Mouse (Mus musculus) lung, postnatal 4 days (tissue): ENCODE results near the gene Ccp110.

ENCODE experiments used
- DNase-seq, 2 experiments: peaks; one replicate each; pipeline ENCODE4 v3.0.0; 2021

Gene Ccp110

DNA sequence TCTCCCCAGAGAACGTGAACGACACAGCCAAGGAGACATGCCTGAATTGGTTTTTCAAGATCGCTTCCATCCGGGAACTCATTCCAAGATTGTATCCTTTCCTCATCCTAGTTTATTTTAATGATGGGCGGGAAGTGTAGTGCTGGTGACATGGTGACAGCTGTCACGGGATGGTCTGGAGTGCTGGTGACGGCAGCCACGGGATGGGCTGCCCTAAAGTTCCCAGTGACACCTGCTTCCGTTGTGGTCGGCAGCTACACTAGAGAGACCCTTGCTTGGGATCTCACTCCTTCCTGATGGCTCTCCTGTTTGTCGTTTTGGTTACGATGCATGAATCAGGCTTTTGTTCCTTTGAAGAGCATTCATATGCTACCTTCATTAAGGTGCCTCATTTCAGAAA is 60.7 kb downstream of the Ccp110 start:
- no peak for DNase-seq

DNA sequence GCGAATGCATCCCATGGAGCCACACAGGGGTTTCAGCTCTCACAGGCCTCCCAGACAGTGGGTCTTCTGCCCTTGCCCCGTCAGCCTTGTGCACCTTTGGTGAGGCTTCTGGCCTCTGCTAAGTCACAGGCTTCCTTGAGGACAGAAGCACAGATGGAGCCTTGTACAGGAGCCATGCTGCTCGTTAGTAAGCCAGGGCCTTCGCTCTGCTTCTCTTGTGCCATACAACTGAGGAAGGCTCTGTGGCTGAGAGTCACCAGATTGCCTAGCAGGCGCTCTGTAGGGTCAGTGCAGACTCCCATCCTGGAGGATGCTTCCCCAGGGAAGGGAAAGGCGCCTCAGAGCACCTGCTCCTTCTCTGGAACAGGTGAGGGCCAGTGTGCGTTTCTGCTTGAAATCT is 63.6 kb downstream of the Ccp110 start:
- DNase-seq = no peak

DNA sequence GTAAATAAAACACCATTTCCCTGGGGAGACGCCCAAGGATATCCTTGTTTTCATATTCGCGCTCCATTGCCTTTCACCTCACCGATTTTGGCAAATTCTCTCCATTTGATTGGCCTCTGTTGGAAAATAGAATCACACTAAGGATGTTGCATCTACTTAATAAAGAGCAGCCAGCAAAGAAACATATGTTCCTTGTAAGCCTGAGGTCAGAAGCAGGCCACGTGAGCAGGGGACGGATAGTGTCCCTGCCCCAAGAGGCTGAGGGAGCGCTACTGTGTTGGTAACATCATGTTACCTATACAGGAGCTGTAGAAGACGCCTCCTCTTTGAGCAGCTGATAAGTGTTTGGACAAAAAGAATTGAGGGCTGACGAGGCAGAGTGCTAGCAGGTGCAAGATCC is 64.1 kb downstream of the Ccp110 start:
- no peak for DNase-seq

DNA sequence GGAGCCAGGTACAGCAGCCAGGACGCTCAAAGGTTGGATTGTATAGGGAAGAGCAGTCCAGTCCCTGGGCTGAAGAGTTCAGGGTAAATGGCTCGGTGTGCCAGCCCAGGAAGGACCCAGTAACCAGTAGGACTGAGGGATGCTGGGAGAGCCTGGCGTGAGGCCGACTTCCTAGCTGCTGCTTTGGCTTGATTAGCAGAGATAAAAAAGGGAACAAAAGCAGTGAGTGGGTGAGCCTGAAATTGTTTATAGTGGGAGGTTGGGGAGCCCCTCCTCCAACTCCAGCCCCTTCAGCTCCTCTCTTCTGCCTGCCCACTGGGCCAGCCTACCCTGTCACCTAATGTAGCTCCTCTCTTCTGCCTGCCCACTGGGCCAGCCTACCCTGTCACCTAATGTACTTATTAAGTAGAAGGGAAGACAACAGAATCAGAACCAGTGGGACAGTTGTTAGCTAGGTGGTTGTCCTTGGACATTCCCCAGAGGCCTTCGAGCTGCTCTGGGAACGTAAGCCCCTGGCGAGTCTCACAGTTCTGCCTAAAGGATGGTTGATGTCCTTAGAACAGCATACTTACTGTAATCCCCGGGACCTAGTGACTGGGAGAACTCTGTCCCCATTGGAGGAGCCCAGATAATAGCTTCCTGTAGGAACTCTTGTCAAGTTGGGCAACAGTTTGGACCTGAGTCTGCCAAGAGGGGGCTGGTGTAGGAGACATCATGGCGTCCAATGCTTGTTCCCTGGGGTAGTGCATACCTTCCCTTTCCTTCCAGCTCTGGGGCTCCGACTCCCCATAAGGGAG is 65.4 kb downstream of the Ccp110 start:
- peak; percentile 54 to 80 for DNase-seq

DNA sequence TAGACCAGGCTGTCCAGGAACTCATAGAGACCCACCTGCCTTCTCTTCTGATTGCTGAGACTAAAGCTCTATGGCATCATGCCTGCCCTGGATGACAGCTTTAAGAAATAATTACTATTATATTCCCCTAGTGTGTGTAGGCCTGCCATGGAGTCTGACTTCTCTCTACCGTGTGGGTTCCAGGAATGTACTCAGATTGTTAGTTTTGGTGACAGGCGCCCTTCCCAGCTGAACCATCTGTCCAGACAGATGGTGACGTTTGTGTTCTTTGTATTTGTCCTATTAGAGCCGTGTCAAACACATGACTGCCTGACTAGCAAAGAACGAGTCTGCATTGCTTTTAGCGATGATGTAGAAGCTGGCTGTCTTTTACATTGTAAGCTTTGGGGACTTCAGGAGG is 66.2 kb downstream of the Ccp110 start:
- DNase-seq = no peak

DNA sequence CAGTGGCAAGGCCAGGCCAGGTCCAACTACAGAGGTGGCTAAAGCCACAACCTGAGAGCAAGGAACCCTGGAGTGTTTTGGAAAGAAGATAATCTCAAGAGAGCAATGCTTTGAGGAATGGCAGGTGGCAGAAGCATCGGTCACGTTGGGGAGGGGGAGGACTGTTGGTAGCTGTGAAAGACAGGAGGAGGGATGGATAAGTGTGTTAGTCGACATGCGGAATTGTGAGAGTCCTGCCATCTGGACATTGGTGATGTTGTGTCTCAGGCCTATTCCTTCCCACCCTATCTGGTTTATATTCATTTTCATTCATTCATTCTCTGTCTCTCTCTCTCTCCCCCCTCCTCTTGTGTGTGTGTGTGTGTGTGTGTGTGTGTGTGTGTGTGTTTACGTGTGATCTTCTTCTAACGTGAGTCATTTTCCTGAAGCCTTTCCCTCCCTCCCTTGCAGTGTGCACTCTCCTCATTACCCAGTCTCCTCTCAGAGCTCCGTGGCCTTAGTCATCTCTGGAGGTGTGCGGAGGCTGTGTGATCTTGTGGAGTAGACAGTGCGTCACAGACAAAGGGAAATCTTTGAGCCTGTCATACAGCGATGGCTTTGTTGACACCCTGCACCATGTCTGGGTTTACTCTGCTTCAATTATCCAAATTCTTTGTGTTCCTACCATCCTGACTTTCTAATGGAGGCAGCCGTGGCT is 71.1 kb downstream of the Ccp110 start:
- DNase-seq = no peak

DNA sequence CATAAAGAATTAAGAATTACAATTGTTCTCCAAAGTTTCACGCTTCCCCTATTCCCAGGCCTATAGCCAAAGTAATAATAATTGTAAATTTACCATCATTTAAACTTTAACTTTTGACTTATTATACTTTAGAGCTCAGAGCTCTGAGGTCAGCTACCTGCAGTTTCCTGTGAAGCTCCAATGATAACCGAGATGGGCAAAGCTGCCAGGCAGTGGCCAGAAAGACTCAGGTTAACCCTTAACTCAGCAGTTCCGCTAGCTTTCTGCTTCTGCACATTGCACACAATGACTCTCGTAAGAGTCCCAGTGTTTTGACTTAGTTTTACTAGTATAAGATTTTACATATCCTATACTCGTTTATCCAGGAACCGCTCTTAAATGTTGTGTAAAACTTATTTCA is 73.7 kb downstream of the Ccp110 start:
- no peak for DNase-seq
